In genomic region chr6:89008614-89009171, GRCm38 (mm10) we compare ENCODE assay signal across 8 mouse cellular contexts.
DNase-seq lines count a peak whose midpoint lies in the region; ATAC-seq lines count a peak whose summit lies in the region.
"Had no signal": no experiment of that assay in that cellular context is flagged by ENCODE, and none has a peak within 500 bp of the region (broad histone marks: within the 10 kb centered on the region; RNA-seq: fewer than 3 reads in every experiment).

No protein-coding gene starts in this region.

- H3K4me3 ChIP-seq in embryonic facial prominence, embryonic 10.5 days: peak overlapping the region; percentile 52
- peak overlapping the region; percentile 31 for H3K4me3 ChIP-seq in heart, embryonic 11.5 days (ENCODE audit: low read depth, low read length)
- peak overlapping the region; percentile 23; the same call in 1 of the 2 replicates for H3K4me3 ChIP-seq in kidney, embryonic 14.5 days (ENCODE audit: low read length)
- H3K4me3 ChIP-seq in stomach, embryonic 15.5 days (replicated peaks): peak overlapping the region; percentile 17; the same call in 1 of the 2 replicates

- peaks cover 35% of the 10 kb centered on the region for H3K27me3 ChIP-seq in embryonic facial prominence, embryonic 10.5 days (replicated peaks; ENCODE audit: low read depth, poor library complexity, severe bottlenecking)
- 0 out of 2 replicates have a peak, but pooled peaks cover 2% of the 10 kb centered on the region for H3K27me3 ChIP-seq in heart, embryonic 11.5 days (ENCODE audit: control insufficient read depth, insufficient read depth, low read length)
- H3K27me3 ChIP-seq in kidney, embryonic 14.5 days (ENCODE audit: control insufficient read depth, insufficient read depth, low read length): no peaks in the 10 kb centered on the region
- no peaks in the 10 kb centered on the region for H3K27me3 ChIP-seq in stomach, embryonic 15.5 days (replicated peaks)

- no peaks in the 10 kb centered on the region for H3K36me3 ChIP-seq in embryonic facial prominence, embryonic 10.5 days (replicated peaks)
- H3K36me3 ChIP-seq in heart, embryonic 11.5 days (ENCODE audit: control insufficient read depth, insufficient read depth, low read length): no peaks in the 10 kb centered on the region
- no peaks in the 10 kb centered on the region for H3K36me3 ChIP-seq in kidney, embryonic 14.5 days (ENCODE audit: control insufficient read depth, insufficient read depth, low read length)
- H3K36me3 ChIP-seq in stomach, embryonic 15.5 days: no peaks in the 10 kb centered on the region

- peak; percentile 86 for DNase-seq in ZHBTc4 (ENCODE audit: low read depth, low spot score)
- peak; percentile 81 for DNase-seq in embryonic facial prominence, embryonic 10.5 days (ENCODE audit: low spot score)
- DNase-seq in lung, postnatal 14 days: peak; percentile 80
- no peak for DNase-seq in adipocyte (ENCODE audit: low spot score)

- H3K9ac ChIP-seq in heart, embryonic 11.5 days (ENCODE audit: low read depth, low read length): 0 out of 2 replicates have a peak overlapping the region, but pooled peaks have one; percentile 22
- no peak overlapping the region for H3K9ac ChIP-seq in kidney, embryonic 14.5 days (ENCODE audit: low read depth, low read length)
- H3K9ac ChIP-seq in stomach, embryonic 15.5 days: no peak overlapping the region

- under 1% methylated on average over 18 of the region's 18 CpGs for WGBS in embryonic facial prominence, embryonic 10.5 days
- under 1% methylated on average over 18 of the region's 18 CpGs for WGBS in heart, embryonic 11.5 days (ENCODE audit: insufficient replicate concordance)
- 1% methylated on average over 18 of the region's 18 CpGs for whole genome bisulfite sequencing in kidney, embryonic 14.5 days
- 3% methylated on average over 18 of the region's 18 CpGs for WGBS in stomach, embryonic 15.5 days

- peak; percentile 62; the same call in 1 of the 2 replicates for ATAC-seq in heart, embryonic 11.5 days (replicated peaks; ENCODE audit: insufficient number of reproducible peaks, low FRiP score, low TSS enrichment)
- peak; percentile 81 for ATAC-seq in kidney, embryonic 14.5 days (ENCODE audit: low FRiP score, low TSS enrichment)
- peak; percentile 74; the same call in 1 of the 2 replicates for ATAC-seq in stomach, embryonic 15.5 days (ENCODE audit: insufficient read depth, low FRiP score, low read depth)

- peak overlapping the region; percentile 70 for H3K4me2 ChIP-seq in heart, embryonic 11.5 days
- peak overlapping the region; percentile 40 for H3K4me2 ChIP-seq in kidney, embryonic 14.5 days (replicated peaks; ENCODE audit: low read depth, low read length)
- H3K4me2 ChIP-seq in stomach, embryonic 15.5 days: peak overlapping the region; percentile 46

- peak overlapping the region; percentile 77 for H3K27ac ChIP-seq in embryonic facial prominence, embryonic 10.5 days (replicated peaks)
- H3K27ac ChIP-seq in heart, embryonic 11.5 days (ENCODE audit: low read depth, low read length): no peak overlapping the region; the same call in 1 of the 2 replicates
- peak overlapping the region; percentile 76 for H3K27ac ChIP-seq in kidney, embryonic 14.5 days (ENCODE audit: low read depth, low read length)
- peak overlapping the region; percentile 17; the same call in 1 of the 2 replicates for H3K27ac ChIP-seq in stomach, embryonic 15.5 days
- H3K27ac ChIP-seq: macrophage had no signal

- peaks cover 56% of the 10 kb centered on the region for H3K4me1 ChIP-seq in embryonic facial prominence, embryonic 10.5 days
- H3K4me1 ChIP-seq in heart, embryonic 11.5 days (ENCODE audit: control insufficient read depth, insufficient read depth, low read length): peaks cover 19% of the 10 kb centered on the region
- peaks cover 28% of the 10 kb centered on the region for H3K4me1 ChIP-seq in kidney, embryonic 14.5 days (ENCODE audit: control insufficient read depth, insufficient read depth, low read length)
- peaks cover 10% of the 10 kb centered on the region for H3K4me1 ChIP-seq in stomach, embryonic 15.5 days

- H3K9me3 ChIP-seq in embryonic facial prominence, embryonic 10.5 days: no peaks in the 10 kb centered on the region
- no peaks in the 10 kb centered on the region for H3K9me3 ChIP-seq in heart, embryonic 11.5 days (replicated peaks; ENCODE audit: control insufficient read depth, low read length)
- no peaks in the 10 kb centered on the region for H3K9me3 ChIP-seq in kidney, embryonic 14.5 days (ENCODE audit: control insufficient read depth, low read length)
- no peaks in the 10 kb centered on the region for H3K9me3 ChIP-seq in stomach, embryonic 15.5 days
